Mouse (Mus musculus): Measurements from ENCODE around the gene Acbd6. TPM values are rescaled to one million over a fixed set of nuclear protein-coding genes. Genes with fewer than 3 reads are reported as not detected.
A peak's percentile ranks its signal among the peaks of the same experiment; 100 is the strongest.

The Acbd6 gene
- total RNA-seq, 1 experiment: 49.8 TPM

DNA sequence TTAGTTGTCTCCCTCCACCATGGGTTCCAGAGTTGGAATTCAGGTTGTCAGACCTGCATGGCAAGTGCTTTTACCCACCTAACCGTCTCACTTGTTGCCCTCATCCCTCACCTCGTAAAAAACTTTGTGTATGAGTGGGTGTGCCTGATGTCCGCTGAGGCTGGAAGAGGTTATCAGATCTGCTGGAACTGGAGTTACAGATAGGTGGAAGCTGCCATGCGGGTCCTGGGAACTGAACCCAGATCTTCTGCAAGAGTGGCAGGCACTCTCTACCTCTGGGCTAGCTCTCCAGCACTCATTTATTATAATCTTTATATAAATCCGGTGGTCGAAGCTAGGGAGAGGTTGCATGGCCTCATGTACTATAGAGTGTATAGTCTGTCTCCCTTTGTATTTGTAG lies 4.3 kb downstream of the Acbd6 start:
- Histone ChIP-seq H3K4me1 (ENCODE audit: control insufficient read depth in 2 of 2, insufficient read depth in 2 of 2, low read length in 2 of 2, poor library complexity in 1 of 2) (peaks cover 0 to 4% of the 10 kb centered on the region in 2 experiments; a peak in 1 of 4 replicates), H3K36me3 (ENCODE audit: control insufficient read depth, insufficient read depth, low read length, poor library complexity, severe bottlenecking) (peaks cover 3% of the 10 kb centered on the region; the same call in 1 of the 2 replicates), H3K27ac (ENCODE audit: insufficient read depth, low read depth, low read length, poor library complexity, severe bottlenecking) (no peak overlapping the region), H3K9ac (ENCODE audit: insufficient read depth, low read depth, low read length, poor library complexity, severe bottlenecking) (no peak overlapping the region), H3K9me3 (ENCODE audit: control insufficient read depth, insufficient read depth, low read depth, low read length) (no peaks in the 10 kb centered on the region), H3K4me3 (ENCODE audit: insufficient read depth in 1 of 2, low read depth in 1 of 2, low read length in 2 of 2, poor library complexity in 1 of 2, severe bottlenecking in 1 of 2) (no peak overlapping the region)
- TF ChIP-seq HCFC1 (IDR thresholded peaks at IDR 0.05; ENCODE audit: borderline replicate concordance, insufficient read depth, low read length) (no peak), ZC3H11A (IDR thresholded peaks at IDR 0.05; ENCODE audit: borderline replicate concordance, low read depth, low read length) (no peak), CHD2 (IDR thresholded peaks at IDR 0.05; ENCODE audit: low read depth, low read length) (no peak), ZNF384 (IDR thresholded peaks at IDR 0.05; ENCODE audit: low read depth, low read length) (no peak), MAFK (IDR thresholded peaks at IDR 0.05; ENCODE audit: insufficient read depth, low read depth, low read length) (no peak)
- in situ Hi-C loops (cut with MboI; ENCODE audit: low sequenced_read_pairs in 2 of 2, unreplicated experiment in 2 of 2): no loop called here
- DNase-seq (ENCODE audit: low read depth, low spot score): no peak

- Histone ChIP-seq H3K27ac (ENCODE audit: insufficient read depth, low read depth, low read length, poor library complexity, severe bottlenecking) (no peak overlapping the region), H3K4me3 (ENCODE audit: insufficient read depth in 1 of 2, low read depth in 1 of 2, low read length in 2 of 2, poor library complexity in 1 of 2, severe bottlenecking in 1 of 2) (no peak overlapping the region), H3K4me1 (ENCODE audit: control insufficient read depth in 2 of 2, insufficient read depth in 2 of 2, low read length in 2 of 2, poor library complexity in 1 of 2) (no peaks in the 10 kb centered on the region), H3K9ac (ENCODE audit: insufficient read depth, low read depth, low read length, poor library complexity, severe bottlenecking) (no peak overlapping the region), H3K9me3 (ENCODE audit: control insufficient read depth, insufficient read depth, low read depth, low read length) (no peaks in the 10 kb centered on the region), H3K36me3 (ENCODE audit: control insufficient read depth, insufficient read depth, low read length, poor library complexity, severe bottlenecking) (peaks cover 5% of the 10 kb centered on the region)
- peak; percentile 69 for DNase-seq (ENCODE audit: low read depth, low spot score)
- TF ChIP-seq ZNF384 (IDR thresholded peaks at IDR 0.05; ENCODE audit: low read depth, low read length) (no peak), MAFK (IDR thresholded peaks at IDR 0.05; ENCODE audit: insufficient read depth, low read depth, low read length) (no peak), CHD2 (IDR thresholded peaks at IDR 0.05; ENCODE audit: low read depth, low read length) (no peak), HCFC1 (IDR thresholded peaks at IDR 0.05; ENCODE audit: borderline replicate concordance, insufficient read depth, low read length) (no peak), ZC3H11A (IDR thresholded peaks at IDR 0.05; ENCODE audit: borderline replicate concordance, low read depth, low read length) (no peak)
- in situ Hi-C loops (cut with MboI; ENCODE audit: low sequenced_read_pairs in 2 of 2, unreplicated experiment in 2 of 2): no loop called here
Observed at GRCm38 (mm10) chr1:155564741-155565140, 6.8 kb downstream of the Acbd6 start.

DNA sequence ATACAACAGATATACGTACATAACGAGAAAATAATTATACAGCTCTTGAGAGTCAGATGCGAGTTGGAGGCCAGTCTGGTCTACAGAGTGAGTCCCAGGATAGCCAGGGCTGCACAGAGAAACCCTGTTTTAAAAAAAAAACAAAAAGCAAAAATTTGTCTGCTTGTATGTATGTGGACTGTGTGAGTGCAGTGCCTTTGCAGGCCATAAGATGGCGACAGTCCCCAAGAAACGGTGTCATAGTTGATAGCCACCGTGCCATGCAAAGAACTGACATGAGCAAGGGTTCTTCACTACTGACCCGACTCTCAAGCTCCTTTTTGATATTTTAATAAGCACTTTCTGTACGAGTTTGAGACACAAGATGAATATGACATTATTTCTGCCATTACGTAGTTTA lies 10.2 kb downstream of the Acbd6 start:
- Histone ChIP-seq H3K9ac (ENCODE audit: insufficient read depth, low read depth, low read length, poor library complexity, severe bottlenecking) (no peak overlapping the region), H3K4me3 (ENCODE audit: insufficient read depth in 1 of 2, low read depth in 1 of 2, low read length in 2 of 2, poor library complexity in 1 of 2, severe bottlenecking in 1 of 2) (no peak overlapping the region), H3K27ac (ENCODE audit: insufficient read depth, low read depth, low read length, poor library complexity, severe bottlenecking) (no peak overlapping the region), H3K9me3 (ENCODE audit: control insufficient read depth, insufficient read depth, low read depth, low read length) (no peaks in the 10 kb centered on the region), H3K4me1 (ENCODE audit: control insufficient read depth in 2 of 2, insufficient read depth in 2 of 2, low read length in 2 of 2, poor library complexity in 1 of 2) (no peaks in the 10 kb centered on the region), H3K36me3 (ENCODE audit: control insufficient read depth, insufficient read depth, low read length, poor library complexity, severe bottlenecking) (peaks cover 5% of the 10 kb centered on the region)
- TF ChIP-seq CHD2 (IDR thresholded peaks at IDR 0.05; ENCODE audit: low read depth, low read length): no peak
- TF ChIP-seq MAFK (IDR thresholded peaks at IDR 0.05; ENCODE audit: insufficient read depth, low read depth, low read length): no peak
- no peak for TF ChIP-seq HCFC1 (IDR thresholded peaks at IDR 0.05; ENCODE audit: borderline replicate concordance, insufficient read depth, low read length)
- TF ChIP-seq ZC3H11A (IDR thresholded peaks at IDR 0.05; ENCODE audit: borderline replicate concordance, low read depth, low read length): 0 out of 2 replicates have a peak, but pooled peaks have one; percentile 8
- 0 out of 2 replicates have a peak, but pooled peaks have one; percentile 53 for TF ChIP-seq ZNF384 (IDR thresholded peaks at IDR 0.05; ENCODE audit: low read depth, low read length)
- no peak for DNase-seq (ENCODE audit: low read depth, low spot score)
- in situ Hi-C loops (cut with MboI; ENCODE audit: low sequenced_read_pairs in 2 of 2, unreplicated experiment in 2 of 2): no loop called here

- in situ Hi-C loops (cut with MboI; ENCODE audit: low sequenced_read_pairs in 2 of 2, unreplicated experiment in 2 of 2): no loop called here
- Histone ChIP-seq H3K9ac (ENCODE audit: insufficient read depth, low read depth, low read length, poor library complexity, severe bottlenecking) (no peak overlapping the region), H3K9me3 (ENCODE audit: control insufficient read depth, insufficient read depth, low read depth, low read length) (no peaks in the 10 kb centered on the region), H3K36me3 (ENCODE audit: control insufficient read depth, insufficient read depth, low read length, poor library complexity, severe bottlenecking) (peaks cover 5% of the 10 kb centered on the region), H3K4me1 (ENCODE audit: control insufficient read depth in 2 of 2, insufficient read depth in 2 of 2, low read length in 2 of 2, poor library complexity in 1 of 2) (no peaks in the 10 kb centered on the region), H3K4me3 (ENCODE audit: insufficient read depth in 1 of 2, low read depth in 1 of 2, low read length in 2 of 2, poor library complexity in 1 of 2, severe bottlenecking in 1 of 2) (no peak overlapping the region), H3K27ac (ENCODE audit: insufficient read depth, low read depth, low read length, poor library complexity, severe bottlenecking) (no peak overlapping the region)
- DNase-seq (ENCODE audit: low read depth, low spot score): no peak
- no peak for TF ChIP-seq ZNF384 (IDR thresholded peaks at IDR 0.05; ENCODE audit: low read depth, low read length)
- no peak for TF ChIP-seq ZC3H11A (IDR thresholded peaks at IDR 0.05; ENCODE audit: borderline replicate concordance, low read depth, low read length)
- TF ChIP-seq MAFK (IDR thresholded peaks at IDR 0.05; ENCODE audit: insufficient read depth, low read depth, low read length): no peak
- no peak for TF ChIP-seq CHD2 (IDR thresholded peaks at IDR 0.05; ENCODE audit: low read depth, low read length)
- no peak for TF ChIP-seq HCFC1 (IDR thresholded peaks at IDR 0.05; ENCODE audit: borderline replicate concordance, insufficient read depth, low read length)
Observed at GRCm38 (mm10) chr1:155569340-155569739, 11.4 kb downstream of the Acbd6 start.
